ENCODE assay signal across 23 mouse cellular contexts in genomic region chr5:123320136-123320535, GRCm38 (mm10). TPM values are rescaled to one million over a fixed set of nuclear protein-coding genes. Genes with fewer than 3 reads are reported as not detected.
DNase-seq lines count a peak whose midpoint lies in the region; ATAC-seq and TF ChIP-seq lines count a peak whose summit lies in the region.
"Had no signal": no experiment of that assay in that cellular context is flagged by ENCODE, and none has a peak within 500 bp of the region (broad histone marks: within the 10 kb centered on the region; RNA-seq: fewer than 3 reads in every experiment).

No protein-coding gene starts in this region.

- H3K9me3 ChIP-seq in kidney, postnatal 0 days (replicated peaks; ENCODE audit: low read length), result no peaks in the 10 kb centered on the region
- no peaks in the 10 kb centered on the region for H3K9me3 ChIP-seq in midbrain, postnatal 0 days (ENCODE audit: low read length)
- H3K9me3 ChIP-seq in midbrain, embryonic 16.5 days (replicated peaks; ENCODE audit: control insufficient read depth, low read length, poor library complexity, severe bottlenecking), result no peaks in the 10 kb centered on the region
- H3K9me3 ChIP-seq: forebrain, embryonic 15.5 days; hindbrain, embryonic 12.5 days; intestine, embryonic 15.5 days; midbrain, embryonic 12.5 days; stomach, embryonic 15.5 days had no signal

- no peak overlapping the region for H3K4me3 ChIP-seq in kidney, postnatal 0 days (replicated peaks; ENCODE audit: low read depth, low read length)
- no peak overlapping the region for H3K4me3 ChIP-seq in kidney, adult 2 months (ENCODE audit: insufficient read depth, low read depth, low read length)
- no peak overlapping the region for H3K4me3 ChIP-seq in midbrain, postnatal 0 days (ENCODE audit: low read depth, low read length)
- H3K4me3 ChIP-seq in midbrain, embryonic 16.5 days (ENCODE audit: low read depth, low read length), result no peak overlapping the region
- H3K4me3 ChIP-seq: forebrain, embryonic 15.5 days; hindbrain, embryonic 12.5 days; intestine, embryonic 15.5 days; midbrain, embryonic 12.5 days; stomach, embryonic 15.5 days had no signal

- 94% methylated on average over 3 of the region's 3 CpGs for WGBS in kidney, postnatal 0 days
- WGBS in kidney, adult 2 months, result over 99% methylated on average over 3 of the region's 3 CpGs
- WGBS in midbrain, postnatal 0 days, result 94% methylated on average over 3 of the region's 3 CpGs
- WGBS in midbrain, embryonic 16.5 days, result 98% methylated on average over 3 of the region's 3 CpGs

- H3K27me3 ChIP-seq in kidney, postnatal 0 days (ENCODE audit: insufficient read depth, low read length), result no peaks in the 10 kb centered on the region
- no peaks in the 10 kb centered on the region for H3K27me3 ChIP-seq in kidney, adult 2 months (replicated peaks; ENCODE audit: control insufficient read depth, insufficient read depth, low read length)
- no peaks in the 10 kb centered on the region for H3K27me3 ChIP-seq in midbrain, postnatal 0 days (ENCODE audit: insufficient read depth, low read length)
- no peaks in the 10 kb centered on the region for H3K27me3 ChIP-seq in midbrain, embryonic 16.5 days (ENCODE audit: control insufficient read depth, insufficient read depth, low read depth, low read length)
- H3K27me3 ChIP-seq: forebrain, embryonic 15.5 days; hindbrain, embryonic 12.5 days; intestine, embryonic 15.5 days; Patski; stomach, embryonic 15.5 days had no signal

- H3K9ac ChIP-seq in kidney, postnatal 0 days (ENCODE audit: low read depth, low read length), result no peak overlapping the region
- no peak overlapping the region for H3K9ac ChIP-seq in midbrain, postnatal 0 days (replicated peaks; ENCODE audit: low read length, poor library complexity, severe bottlenecking)
- H3K9ac ChIP-seq in midbrain, embryonic 16.5 days (ENCODE audit: low read depth, low read length), result no peak overlapping the region
- H3K9ac ChIP-seq: forebrain, embryonic 15.5 days; hindbrain, embryonic 12.5 days; intestine, embryonic 15.5 days; midbrain, embryonic 12.5 days; stomach, embryonic 15.5 days had no signal

- TF ChIP-seq POLR2A in kidney, adult 2 months (IDR thresholded peaks at IDR 0.05; ENCODE audit: low read depth, low read length), result no peak

- H3K36me3 ChIP-seq in kidney, postnatal 0 days (ENCODE audit: insufficient read depth, low read length), result no peaks in the 10 kb centered on the region
- no peaks in the 10 kb centered on the region for H3K36me3 ChIP-seq in kidney, adult 2 months (ENCODE audit: control insufficient read depth, insufficient read depth, low read length)
- H3K36me3 ChIP-seq in midbrain, postnatal 0 days (ENCODE audit: insufficient read depth, low read length), result no peaks in the 10 kb centered on the region
- H3K36me3 ChIP-seq in midbrain, embryonic 16.5 days (ENCODE audit: control insufficient read depth, insufficient read depth, low read length), result no peaks in the 10 kb centered on the region
- H3K36me3 ChIP-seq: forebrain, embryonic 15.5 days; hindbrain, embryonic 12.5 days; intestine, embryonic 15.5 days; midbrain, embryonic 12.5 days; stomach, embryonic 15.5 days had no signal

- no peak overlapping the region for H3K4me2 ChIP-seq in kidney, postnatal 0 days (ENCODE audit: low read length)
- H3K4me2 ChIP-seq in midbrain, postnatal 0 days (ENCODE audit: low read depth, low read length, poor library complexity, severe bottlenecking), result no peak overlapping the region
- no peak overlapping the region for H3K4me2 ChIP-seq in midbrain, embryonic 16.5 days (ENCODE audit: low read length)
- H3K4me2 ChIP-seq: forebrain, embryonic 15.5 days; heart, embryonic 11.5 days; hindbrain, embryonic 12.5 days; intestine, embryonic 15.5 days; midbrain, embryonic 12.5 days; stomach, embryonic 15.5 days had no signal

- H3K4me1 ChIP-seq in kidney, postnatal 0 days (replicated peaks; ENCODE audit: insufficient read depth, low read length), result peaks cover 12% of the 10 kb centered on the region; the same call in 1 of the 2 replicates
- H3K4me1 ChIP-seq in kidney, adult 2 months (ENCODE audit: control insufficient read depth, insufficient read depth, low read length), result peaks cover 5% of the 10 kb centered on the region
- H3K4me1 ChIP-seq in midbrain, postnatal 0 days (ENCODE audit: insufficient read depth, low read length), result 0 out of 2 replicates have a peak, but pooled peaks cover 8% of the 10 kb centered on the region
- H3K4me1 ChIP-seq in midbrain, embryonic 16.5 days (ENCODE audit: control insufficient read depth, insufficient read depth, low read length), result peaks cover 16% of the 10 kb centered on the region
- H3K4me1 ChIP-seq: stomach, embryonic 15.5 days had no signal

- no peak overlapping the region for H3K27ac ChIP-seq in kidney, postnatal 0 days
- no peak overlapping the region for H3K27ac ChIP-seq in kidney, adult 2 months (ENCODE audit: insufficient read depth, low read depth, low read length)
- no peak overlapping the region for H3K27ac ChIP-seq in midbrain, postnatal 0 days (ENCODE audit: low read depth, low read length)
- H3K27ac ChIP-seq in midbrain, embryonic 16.5 days (ENCODE audit: low read length), result no peak overlapping the region
- H3K27ac ChIP-seq: forebrain, embryonic 15.5 days; hindbrain, embryonic 12.5 days; intestine, embryonic 15.5 days; midbrain, embryonic 12.5 days; stomach, embryonic 15.5 days had no signal

- DNase-seq in kidney, postnatal 0 days (ENCODE audit: low spot score), result no peak
- no peak for DNase-seq in kidney, adult 2 months
- no peak for DNase-seq in midbrain, postnatal 0 days (ENCODE audit: low spot score)
- DNase-seq in R1 (ENCODE audit: low read depth, low spot score), result peak; percentile 62
- DNase-seq in frontal cortex, postnatal 10 days (ENCODE audit: low spot score in 2 of 2), result no peak
- DNase-seq in urinary bladder, postnatal 14 days (ENCODE audit: low spot score), result no peak
- DNase-seq: adrenal gland, postnatal 14 days; cerebellum, adult 9-11 months; heart, postnatal 10 days; layer of hippocampus, postnatal 36 days; left cerebral cortex, postnatal 4 days; liver; lung, postnatal 10 days; right cerebral cortex, postnatal 25 days; thymus, adult 2 months had no signal

- ATAC-seq in kidney, postnatal 0 days (replicated peaks; ENCODE audit: low FRiP score, low read depth), result no peak
- no peak for ATAC-seq in midbrain, postnatal 0 days (ENCODE audit: low FRiP score)
- no peak for ATAC-seq in midbrain, embryonic 16.5 days
- ATAC-seq: forebrain, embryonic 15.5 days; intestine, embryonic 15.5 days; Patski had no signal

- peak; percentile 15; the same call in 1 of the 2 replicates for TF ChIP-seq CTCF in kidney, postnatal 0 days (IDR thresholded peaks at IDR 0.05; ENCODE audit: low read depth)
- no peak for TF ChIP-seq CTCF in kidney, adult 2 months (conservative IDR thresholded peaks at IDR 0.05; ENCODE audit: insufficient read depth, insufficient read length, low read depth, low read length)
- TF ChIP-seq CTCF in midbrain, postnatal 0 days (IDR thresholded peaks at IDR 0.05), result 0 out of 2 replicates have a peak, but pooled peaks have one; percentile 12

RNA-seq across cellular contexts. Expression of gene Bcl7a, which starts 23.5 kb away (rescaled TPM):
- 27.4 and 29.9 TPM in 2 replicates for polyA plus RNA-seq in kidney, postnatal 0 days (2015; fragmentation: Nextera tagmentation; extraction: Ambion mirVana)
- 23.4 and 25.4 TPM in 2 replicates for polyA plus RNA-seq in kidney, adult 2 months (2012; rRNA removed)
- total RNA-seq in midbrain, postnatal 0 days (2014; rRNA removed), result 33.5 and 40.7 TPM in 2 replicates
- polyA plus RNA-seq in midbrain, postnatal 0 days (2015; fragmentation: Nextera tagmentation; extraction: Ambion mirVana), result 21.4 and 21.6 TPM in 2 replicates
- 34.1 and 36.7 TPM in 2 replicates for polyA plus RNA-seq in midbrain, embryonic 16.5 days (2015; fragmentation: Nextera tagmentation; extraction: Ambion mirVana)
